Mouse (Mus musculus) duodenum, adult 2 months (tissue): ENCODE data around the gene Mrpl32. TPM values are rescaled to one million over a fixed set of nuclear protein-coding genes. Genes with fewer than 3 reads are reported as not detected.

Source experiments
- polyA plus RNA-seq: library from polyadenylated mRNA; depleted of rRNA; stranded (reverse); fragments of >200 nt; gene quantifications from 2 replicates; pipeline ENCODE4 v1.2.3, GENCODE M21; 2012; ENCODE audit warnings: low replicate concordance; rRNA removed

Gene Mrpl32
- 2.0 and 5.5 TPM in 2 replicates for polyA plus RNA-seq

DNA sequence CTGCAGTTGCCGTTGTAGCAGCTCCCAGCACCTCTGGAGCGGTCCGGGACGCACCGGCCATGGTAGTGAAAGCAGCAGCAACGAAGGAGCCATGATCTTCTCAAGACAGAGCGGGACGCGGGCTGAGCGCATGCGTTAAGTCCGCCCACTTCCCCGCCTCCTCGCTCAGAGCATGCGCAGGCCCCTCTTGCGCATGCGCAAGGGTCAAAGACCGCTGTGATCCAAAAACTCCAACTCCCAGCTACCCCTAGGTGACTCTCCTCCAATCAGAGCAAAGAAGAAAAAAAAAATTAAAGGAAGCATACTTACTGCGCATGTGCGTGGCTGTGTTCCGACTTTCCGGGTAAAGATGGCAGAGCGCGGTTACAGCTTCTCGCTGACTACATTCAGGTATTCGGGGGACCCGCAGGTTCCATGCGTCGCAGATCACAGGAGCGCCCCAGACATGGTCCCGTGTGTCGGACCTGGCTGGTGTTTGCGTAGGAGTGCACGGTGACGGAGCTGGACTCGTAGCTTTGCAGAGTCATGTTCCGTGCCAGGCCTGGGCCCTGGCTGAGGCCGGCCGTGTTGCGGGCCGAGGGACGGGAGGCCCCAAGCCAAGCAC lies at the start of gene Mrpl32, which contains the start of gene Psma2:
TSS of gene Mrpl32 (minus strand) at position 240 of the 604 bp plus-strand sequence.
TSS of gene Psma2 (plus strand) at position 315 of the 604 bp plus-strand sequence.

GRCm38 (mm10) chr13:14629726-14630641 lies 17.0 kb upstream of the Mrpl32 start, which contains the start of gene AW209491:
TSS of gene AW209491 (plus strand) at chr13:14630154.

Other genes with a start within 250 kb of the Mrpl32 start
- gene Hecw1, start 89.9 kb downstream of the Mrpl32 start, polyA plus RNA-seq: not detected in 2 replicates
- 13.7 and 15.8 TPM in 2 replicates for gene Psma2, start 75 bp upstream of the Mrpl32 start, polyA plus RNA-seq
- gene AW209491, start 17.0 kb upstream of the Mrpl32 start, polyA plus RNA-seq: 0.86 and 1.3 TPM in 2 replicates